Mouse (Mus musculus) heart, adult 9 months (tissue): Measurements from ENCODE around the gene Dpep1.

Source experiments
- DNase-seq, 2 experiments: peaks; one replicate each; pipeline ENCODE4 v3.0.0; 2022; ENCODE audit warnings: low spot score in 2 of 2

Dpep1 gene

DNA sequence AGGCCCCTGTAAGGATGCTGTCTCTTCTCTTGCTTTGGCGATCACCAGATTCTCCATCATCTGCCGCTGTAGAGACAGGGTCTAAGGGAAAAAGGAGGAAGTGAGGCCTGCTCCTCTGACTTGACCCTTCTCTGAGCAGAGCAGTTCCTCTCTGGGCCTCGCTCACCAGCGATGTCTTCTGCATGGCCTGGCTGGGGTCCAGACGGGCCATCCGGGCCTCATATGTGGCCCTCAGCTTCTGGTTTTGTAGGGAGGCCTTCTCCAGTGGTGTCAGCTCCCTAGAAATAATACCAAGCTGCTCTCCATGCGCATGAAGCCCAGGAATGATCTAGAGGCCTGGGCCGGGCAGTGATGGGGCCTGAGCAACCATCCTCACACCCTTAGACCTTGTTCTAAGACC lies 62.6 kb downstream of the Dpep1 start:
- DNase-seq: no peak

DNA sequence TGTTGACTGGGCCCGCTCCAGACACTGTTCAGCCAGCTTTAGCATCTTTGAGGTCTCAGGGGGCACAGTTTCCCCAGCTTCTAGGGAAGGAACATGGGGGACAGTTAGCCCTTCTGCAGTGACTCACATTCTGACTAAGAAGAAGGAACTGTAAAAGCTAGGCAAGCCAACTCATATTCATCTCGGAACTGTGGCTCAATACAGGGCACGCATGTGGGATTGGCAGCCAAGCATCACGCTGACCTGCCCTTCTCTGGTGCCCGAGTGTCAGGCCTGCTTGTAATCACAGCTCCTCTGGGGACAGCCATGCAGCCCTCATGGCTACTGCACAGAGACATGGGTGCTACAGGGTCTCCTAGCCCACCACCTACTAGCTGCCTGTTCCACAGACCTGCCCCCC lies 64.9 kb downstream of the Dpep1 start:
- DNase-seq: no peak
